Mouse (Mus musculus): ENCODE data around the gene BC029722.

- TF ChIP-seq CTCF (IDR thresholded peaks at IDR 0.05; ENCODE audit: borderline replicate concordance, control insufficient read depth, extremely low read depth, insufficient read depth, low read length, poor library complexity) (no peak), POLR2A (IDR thresholded peaks at IDR 0.05; ENCODE audit: control insufficient read depth, extremely low read depth, insufficient read depth, low read length, poor library complexity) (no peak)
Observed at GRCm38 (mm10) chr2:155814829-155815228, 4.4 kb downstream of the BC029722 start.

Measured in thymus, adult 2 months (tissue).